Mouse (Mus musculus) lung, postnatal 0 days (tissue): ENCODE measurements around the gene Oaf.

Source experiments
- CTCF ChIP-seq: IDR thresholded peaks from 2 replicates; pipeline ENCODE4 v1.5.1; 2016; ENCODE audit warnings: antibody characterized with exemption, mild to moderate bottlenecking
- EP300 ChIP-seq: IDR thresholded peaks from 2 replicates; pipeline ENCODE4 v1.6.1; 2016; ENCODE audit warnings: antibody characterized with exemption, mild to moderate bottlenecking, control low read depth

- no peak for TF ChIP-seq CTCF
- no peak for TF ChIP-seq EP300
Measured at GRCm38 (mm10) chr9:43269166-43269565, 29.5 kb upstream of the Oaf start.
